Mouse (Mus musculus): ENCODE data around the gene Taldo1.
"Not testable (repeated sequence)": the region's sequence is repeated elsewhere in the genome, so short reads cannot be mapped to it uniquely, and the experiment has no call there.

The Taldo1 gene

DNA sequence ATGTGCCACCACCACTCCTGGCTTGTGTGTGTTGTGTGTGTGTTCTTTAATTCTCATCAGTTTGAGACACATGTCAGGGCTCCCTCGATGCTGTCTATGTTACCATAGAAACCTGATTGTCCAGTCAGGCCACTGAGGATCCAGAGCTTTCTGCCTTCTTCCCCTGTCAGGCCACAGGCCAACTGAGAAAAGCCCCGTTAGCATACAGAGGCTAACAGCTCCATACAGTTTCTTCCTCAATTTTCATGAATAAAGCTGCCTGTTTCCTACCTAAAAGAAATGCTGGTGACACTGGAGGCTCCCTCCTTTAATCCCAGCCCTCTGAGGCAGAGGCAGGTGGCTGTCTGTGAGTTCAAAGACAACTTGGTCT is 44.5 kb downstream of the Taldo1 start:
- no peak for ATAC-seq (ENCODE audit: insufficient number of reproducible peaks, low FRiP score, low TSS enrichment)

DNA sequence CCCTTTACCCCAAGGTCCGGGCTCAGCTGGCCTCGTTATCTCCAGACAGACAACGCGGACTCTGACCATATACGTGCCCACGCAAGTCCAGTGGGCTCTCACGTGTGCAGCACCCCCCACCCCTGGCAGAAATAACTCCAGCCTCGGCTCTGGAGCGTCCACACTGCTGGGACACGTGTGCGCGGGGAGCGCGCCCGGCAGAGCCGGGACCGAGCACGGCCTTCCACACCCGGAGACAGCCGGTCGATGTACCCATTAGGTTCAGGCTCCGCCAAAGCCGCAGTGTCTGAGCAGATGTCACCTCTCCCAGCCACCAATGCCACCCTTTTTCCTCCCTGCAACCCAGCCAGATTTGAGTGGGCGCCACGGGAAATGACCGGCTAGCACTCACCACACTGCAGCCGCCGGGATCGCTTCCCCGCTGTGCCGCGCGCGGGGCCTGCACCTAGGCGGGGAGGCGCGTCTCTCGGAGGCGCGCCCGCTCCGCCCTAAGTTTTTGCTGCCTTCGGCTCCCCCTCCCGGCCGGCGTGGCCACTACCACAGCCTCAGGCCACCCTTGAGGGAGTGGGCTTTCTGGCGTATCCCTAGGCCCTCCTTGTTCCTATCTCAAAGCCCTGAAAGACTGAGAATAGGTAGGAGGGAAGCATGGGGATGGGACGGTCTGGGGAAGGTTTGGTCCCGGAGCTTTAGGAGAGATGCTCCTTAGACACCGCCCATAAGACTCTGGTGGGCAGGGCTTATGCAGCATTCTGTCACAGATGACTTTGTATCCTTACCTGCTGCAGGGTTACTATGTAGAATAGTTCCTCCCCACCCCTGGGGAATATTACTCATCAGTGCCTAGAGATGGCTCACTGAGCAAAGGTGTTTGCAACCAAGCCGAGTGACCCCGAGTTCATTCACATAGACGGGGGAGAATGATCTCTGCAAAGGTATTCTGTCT is 45.5 kb downstream of the Taldo1 start, which contains the start of gene Slc25a22:
Gene Slc25a22 (minus strand): TSS at position 715 of the 943 bp plus-strand sequence.
- ATAC-seq (ENCODE audit: insufficient number of reproducible peaks, low FRiP score, low TSS enrichment) = peak; percentile 18; the same call in 1 of the 2 replicates

- peak; percentile 15; the same call in 1 of the 2 replicates for ATAC-seq (ENCODE audit: insufficient number of reproducible peaks, low FRiP score, low TSS enrichment)
Observed at GRCm38 (mm10) chr7:141438201-141438968, 46.4 kb downstream of the Taldo1 start.

DNA sequence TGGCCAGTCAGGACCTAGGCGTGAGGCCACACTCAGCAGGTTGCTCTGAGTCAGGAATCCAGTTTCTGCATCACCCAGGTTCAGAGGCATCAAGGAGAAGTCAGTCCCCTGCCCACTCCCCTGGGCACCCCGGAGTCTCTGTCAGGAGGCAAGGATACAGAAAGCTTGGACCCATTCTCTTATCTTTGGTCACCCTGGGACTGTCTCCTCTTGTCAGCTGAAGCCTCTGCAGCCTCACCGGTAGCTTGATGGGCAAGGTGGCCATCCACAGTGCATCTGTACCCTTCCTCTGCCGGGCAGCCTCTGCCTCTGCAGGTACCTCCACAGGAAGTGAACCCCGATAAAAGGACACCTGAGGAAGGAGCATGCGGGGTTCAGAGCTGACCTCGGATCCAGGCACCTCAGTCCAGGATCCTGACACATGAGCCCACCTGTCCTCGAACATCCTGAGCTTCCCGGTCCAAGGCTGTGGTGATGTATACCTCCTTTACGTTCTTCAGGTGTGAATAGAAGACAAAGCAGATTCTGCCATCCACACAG is 47.2 kb downstream of the Taldo1 start:
- ATAC-seq (ENCODE audit: insufficient number of reproducible peaks, low FRiP score, low TSS enrichment) = no peak

DNA sequence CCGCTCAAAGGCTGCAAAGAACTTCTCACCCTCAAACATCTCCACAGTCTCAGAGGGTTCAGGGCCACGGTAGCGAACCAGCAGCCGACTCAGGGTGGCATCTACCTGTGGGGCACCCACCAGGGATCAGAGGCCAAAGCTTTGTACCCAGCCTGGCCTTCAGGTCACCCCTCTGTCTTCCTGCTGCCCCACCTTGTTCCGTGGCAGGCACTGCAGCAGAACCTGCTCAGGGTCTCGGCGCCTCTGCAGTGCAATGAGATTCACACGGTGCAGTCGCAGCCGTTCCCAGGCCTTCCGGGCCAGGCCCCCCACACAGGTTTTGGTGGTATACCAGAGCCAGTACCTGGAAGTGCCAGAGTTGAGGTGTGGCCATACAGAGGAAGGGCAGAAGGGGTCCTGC is 47.8 kb downstream of the Taldo1 start:
- no peak for ATAC-seq (ENCODE audit: insufficient number of reproducible peaks, low FRiP score, low TSS enrichment)

DNA sequence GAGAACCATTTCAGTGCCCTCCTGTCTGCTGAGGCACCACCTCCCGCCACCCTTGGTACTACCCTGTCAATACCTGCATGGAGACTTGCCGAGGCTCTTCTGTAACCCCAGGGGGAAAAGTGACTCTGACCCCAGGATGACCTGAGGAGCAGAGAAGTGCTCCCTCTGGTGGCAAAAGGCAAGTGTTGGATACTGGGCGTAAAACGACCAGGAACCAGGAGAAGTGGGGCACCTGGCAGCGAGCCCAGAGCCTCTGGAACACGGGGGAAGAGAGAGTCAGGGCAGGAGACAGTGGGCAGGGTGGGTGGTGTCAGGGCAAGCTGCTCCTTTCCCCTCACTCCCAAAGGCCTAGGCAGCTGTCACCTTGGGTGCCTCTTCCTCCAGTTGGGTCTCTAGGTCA is 48.6 kb downstream of the Taldo1 start:
- no peak for ATAC-seq (ENCODE audit: insufficient number of reproducible peaks, low FRiP score, low TSS enrichment)

- no peak for ATAC-seq (ENCODE audit: insufficient number of reproducible peaks, low FRiP score, low TSS enrichment)
Observed at GRCm38 (mm10) chr7:141441460-141441859, 49.5 kb downstream of the Taldo1 start.

DNA sequence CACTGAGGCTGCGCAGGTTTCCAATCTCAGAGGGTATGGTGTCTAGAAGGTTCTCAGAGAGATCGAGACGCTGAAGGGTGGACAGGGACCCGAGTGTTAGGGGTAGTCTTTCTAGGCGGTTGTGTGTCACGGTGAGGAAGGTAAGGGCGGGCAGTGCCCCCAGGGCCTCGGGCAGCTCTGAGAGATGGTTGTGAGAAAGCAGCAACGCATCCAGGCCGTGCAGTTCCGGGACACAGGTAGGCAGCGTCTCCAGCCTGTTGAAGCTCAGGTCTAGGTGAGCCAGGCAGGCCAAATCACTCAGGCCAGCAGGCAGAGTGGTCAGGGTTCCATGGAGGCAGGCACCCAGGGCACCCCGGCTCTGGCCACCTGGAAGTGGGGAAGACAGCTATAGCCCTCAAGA is 50.2 kb downstream of the Taldo1 start:
- ATAC-seq (ENCODE audit: insufficient number of reproducible peaks, low FRiP score, low TSS enrichment) = no peak

DNA sequence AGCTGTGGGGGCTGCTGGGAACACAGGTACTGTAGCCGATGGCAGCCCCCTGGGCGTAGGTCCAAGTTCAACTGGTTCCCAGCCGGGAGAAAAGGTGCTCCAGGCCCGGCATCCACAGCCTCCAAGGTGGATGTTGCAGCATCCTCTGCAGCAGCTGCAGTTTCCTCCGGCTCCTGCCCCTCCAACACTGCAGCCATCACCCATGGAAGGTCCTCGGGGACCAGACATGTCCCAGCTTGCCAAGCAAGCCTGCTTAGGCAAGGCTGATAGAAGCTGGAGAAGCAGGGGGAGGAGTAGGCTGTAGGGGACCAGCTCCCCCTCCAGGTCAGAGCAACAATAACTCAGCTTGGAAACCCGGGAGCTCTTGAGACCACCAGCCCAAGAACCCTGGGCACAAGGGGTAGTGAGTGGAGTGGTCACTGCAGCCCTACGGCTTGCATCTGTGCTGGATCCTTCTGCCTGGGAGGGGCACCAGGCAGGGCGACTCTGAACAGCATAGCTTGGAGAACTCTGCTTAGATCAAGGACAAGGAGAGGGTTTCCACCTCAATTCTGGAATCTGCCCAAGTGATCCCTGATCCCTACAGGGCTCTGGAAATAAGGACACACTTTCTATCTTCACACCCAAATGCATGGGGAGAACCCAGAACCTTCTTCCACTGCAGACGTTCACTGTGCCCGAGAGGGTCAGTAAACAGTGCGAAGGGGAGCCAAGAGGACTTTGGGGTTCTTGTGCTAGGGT is 51.3 kb downstream of the Taldo1 start:
- ATAC-seq (ENCODE audit: insufficient number of reproducible peaks, low FRiP score, low TSS enrichment) = no peak

DNA sequence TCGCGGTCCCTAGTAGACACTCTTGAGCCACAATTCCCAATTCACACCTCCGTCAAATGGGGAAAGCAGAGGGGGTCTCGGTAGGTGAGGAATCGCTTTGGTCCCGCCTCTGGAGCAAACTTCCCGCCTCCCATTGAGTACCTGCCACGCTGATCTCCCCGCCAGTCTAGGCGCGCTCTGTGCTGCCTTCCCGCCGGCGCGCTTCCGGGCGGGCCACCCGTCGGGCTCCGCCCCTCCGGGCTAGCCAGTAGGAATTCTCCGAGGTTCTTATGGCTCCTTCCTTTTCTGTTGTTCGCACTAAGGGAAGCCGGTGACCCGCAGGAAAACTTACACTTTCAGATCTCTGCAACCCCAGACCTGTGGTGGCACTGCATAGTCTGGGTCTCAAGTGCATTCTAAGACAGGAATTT is 51.8 kb downstream of the Taldo1 start, which contains the start of gene Pidd1:
Gene Pidd1 (minus strand): TSS at position 198 of the 410 bp plus-strand sequence.
- no peak for ATAC-seq (ENCODE audit: insufficient number of reproducible peaks, low FRiP score, low TSS enrichment)

DNA sequence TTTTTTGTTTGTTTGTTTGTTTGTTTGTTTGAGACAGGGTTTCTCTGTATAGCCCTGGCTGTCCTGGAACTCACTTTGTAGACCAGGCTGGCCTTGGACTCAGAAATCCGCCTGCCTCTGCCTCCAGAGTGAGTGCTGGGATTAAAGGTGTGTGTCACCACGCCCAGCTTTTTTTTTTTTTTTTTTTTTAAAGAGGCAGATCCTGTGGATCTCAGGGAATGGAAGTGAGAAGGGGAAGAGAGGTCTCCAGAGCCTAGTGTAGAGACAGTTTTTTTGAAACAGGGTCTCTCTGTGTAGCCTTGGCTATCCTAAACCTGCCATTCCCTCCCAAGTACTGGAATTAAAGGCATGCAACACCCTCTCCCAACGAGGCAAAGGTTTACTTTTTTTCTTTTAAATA is 54.4 kb downstream of the Taldo1 start:
- ATAC-seq (ENCODE audit: insufficient number of reproducible peaks, low FRiP score, low TSS enrichment) = not testable (repeated sequence)

GRCm38 (mm10) chr7:141447110-141447991 is 55.4 kb downstream of the Taldo1 start, which contains the start of gene Rplp2:
TSS of gene Rplp2 (plus strand) at chr7:141447370.
- ATAC-seq (ENCODE audit: insufficient number of reproducible peaks, low FRiP score, low TSS enrichment) = peak; percentile 88

DNA sequence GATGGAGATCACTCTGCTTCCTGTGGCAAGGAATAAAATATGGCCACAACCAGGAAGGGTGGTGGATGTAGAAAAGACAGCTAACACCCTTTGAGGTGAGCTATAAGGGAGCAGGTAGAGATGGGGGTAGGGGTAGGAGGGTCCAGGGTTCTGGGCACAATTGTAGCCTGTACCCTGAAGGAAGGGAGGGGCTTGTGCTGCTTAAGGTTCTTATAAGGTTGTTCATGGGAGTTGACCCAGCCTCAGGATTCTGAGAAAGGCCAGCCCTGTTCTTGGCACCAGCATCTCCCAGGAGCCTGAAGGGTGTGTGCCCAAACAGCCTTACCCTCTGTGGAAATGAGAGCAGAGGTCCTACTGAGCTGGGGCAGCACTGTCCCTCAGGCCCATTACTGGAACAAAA is 59.9 kb downstream of the Taldo1 start:
- no peak for ATAC-seq (ENCODE audit: insufficient number of reproducible peaks, low FRiP score, low TSS enrichment)
